Mouse (Mus musculus) neural tube, embryonic 11.5 days (tissue): Measurements from ENCODE around the gene Eef2k. TPM values are rescaled to one million over a fixed set of nuclear protein-coding genes. Genes with fewer than 3 reads are reported as not detected.

ENCODE experiments used
- ATAC-seq: fragments of 200-750 bp; cut with Nextera tagmentation; 2 replicates; pipeline ENCODE4 v1.8.0; 2017; ENCODE audit warnings: moderate number of reproducible peaks, mild to moderate bottlenecking, moderate TSS enrichment, moderate library complexity; ENCODE audit not compliant: insufficient read depth, low FRiP score, low TSS enrichment
- DNase-seq: peaks from one replicate; pipeline ENCODE4 v3.0.0-alpha.2; 2015; ENCODE audit warnings: low spot score
- H3K27ac ChIP-seq: fragments of 300-500 bp; sonication (generic); 2 replicates; pipeline ENCODE4 v1.5.1; 2014; ENCODE audit warnings: low read depth, mild to moderate bottlenecking, low read length
- H3K27me3 ChIP-seq: fragments of 300-500 bp; sonication (generic); 2 replicates; pipeline ENCODE4 v1.6.1; 2014; ENCODE audit warnings: mild to moderate bottlenecking, low read length, mixed read lengths; ENCODE audit not compliant: control insufficient read depth, insufficient read depth
- H3K36me3 ChIP-seq: fragments of 300-500 bp; sonication (generic); 2 replicates; pipeline ENCODE4 v1.6.1; 2014; ENCODE audit warnings: mild to moderate bottlenecking, low read length, moderate library complexity, mixed read lengths; ENCODE audit not compliant: control insufficient read depth, insufficient read depth
- H3K4me1 ChIP-seq: fragments of 300-500 bp; sonication (generic); 2 replicates; pipeline ENCODE4 v1.6.1; 2014; ENCODE audit warnings: low read length, mixed read lengths; ENCODE audit not compliant: control insufficient read depth, insufficient read depth
- H3K4me2 ChIP-seq: fragments of 300-500 bp; sonication (generic); 2 replicates; pipeline ENCODE4 v1.6.1; 2014; ENCODE audit warnings: low read depth, mild to moderate bottlenecking, moderate library complexity
- H3K4me3 ChIP-seq: fragments of 300-500 bp; sonication (generic); 2 replicates; pipeline ENCODE4 v1.5.1; 2014; ENCODE audit warnings: low read depth, low read length
- H3K9ac ChIP-seq: fragments of 300-500 bp; sonication (generic); 2 replicates; pipeline ENCODE4 v1.6.1; 2014; ENCODE audit warnings: mild to moderate bottlenecking, low read length
- H3K9me3 ChIP-seq: fragments of 300-500 bp; sonication (generic); 2 replicates; pipeline ENCODE4 v1.6.1; 2016; ENCODE audit warnings: low read length; ENCODE audit not compliant: control insufficient read depth
- WGBS: fragments of 180-500 bp; shearing (Covaris S2); extraction: QIAGEN DNeasy Blood & Tissue Kit; methylation state at CpG from one replicate; pipeline ENCODE4 v1.1.7; 2014; 5-methylcytosine and 5-hydroxymethylcytosine counted together
- polyA plus RNA-seq: library from polyadenylated mRNA; unstranded; fragments of >200 nt; fragmentation: Nextera tagmentation; extraction: Ambion mirVana; gene quantifications from 2 replicates; pipeline ENCODE4 v1.2.1, GENCODE M21; 2014

The Eef2k gene
- polyA plus RNA-seq, 1 experiment from 2014 or later: 10.3 TPM

GRCm38 (mm10) chr7:120870431-120871008 lies 27.9 kb downstream of the Eef2k start:
- H3K9ac ChIP-seq: no peak overlapping the region
- no peak for ATAC-seq
- no peak for DNase-seq
- H3K4me3 ChIP-seq: no peak overlapping the region
- no peak overlapping the region for H3K4me2 ChIP-seq
- H3K27ac ChIP-seq: no peak overlapping the region
- WGBS: 86% methylated on average over 5 of the region's 5 CpGs
- H3K4me1 ChIP-seq: peaks cover 3% of the 10 kb centered on the region
- H3K27me3 ChIP-seq: no peaks in the 10 kb centered on the region
- no peaks in the 10 kb centered on the region for H3K36me3 ChIP-seq
- no peaks in the 10 kb centered on the region for H3K9me3 ChIP-seq

GRCm38 (mm10) chr7:120873083-120873482 lies 30.5 kb downstream of the Eef2k start:
- Histone ChIP-seq H3K27me3 (no peaks in the 10 kb centered on the region), H3K36me3 (no peaks in the 10 kb centered on the region), H3K27ac (no peak overlapping the region), H3K4me3 (no peak overlapping the region), H3K9ac (no peak overlapping the region), H3K4me2 (no peak overlapping the region), H3K4me1 (no peaks in the 10 kb centered on the region), H3K9me3 (no peaks in the 10 kb centered on the region)
- ATAC-seq (no peak), DNase-seq (no peak)
- 85% methylated on average over 12 of the region's 12 CpGs for WGBS

- 93% methylated on average over 3 of the region's 3 CpGs for WGBS
- Histone ChIP-seq H3K27me3 (no peaks in the 10 kb centered on the region), H3K27ac (no peak overlapping the region), H3K4me1 (no peaks in the 10 kb centered on the region), H3K9ac (no peak overlapping the region), H3K4me2 (no peak overlapping the region), H3K36me3 (no peaks in the 10 kb centered on the region), H3K9me3 (no peaks in the 10 kb centered on the region), H3K4me3 (no peak overlapping the region)
- no peak for ATAC-seq
- no peak for DNase-seq
These were observed 31.4 kb downstream of the Eef2k start for GRCm38 (mm10) chr7:120874021-120874420.

GRCm38 (mm10) chr7:120874764-120875539 lies 32.3 kb downstream of the Eef2k start:
- H3K27ac ChIP-seq: no peak overlapping the region
- no peaks in the 10 kb centered on the region for H3K9me3 ChIP-seq
- H3K36me3 ChIP-seq: no peaks in the 10 kb centered on the region
- whole genome bisulfite sequencing: 85% methylated on average over 7 of the region's 7 CpGs
- no peak for DNase-seq
- H3K27me3 ChIP-seq: no peaks in the 10 kb centered on the region
- no peak overlapping the region for H3K4me2 ChIP-seq
- no peak overlapping the region for H3K9ac ChIP-seq
- no peak overlapping the region for H3K4me3 ChIP-seq
- H3K4me1 ChIP-seq: no peaks in the 10 kb centered on the region
- no peak for ATAC-seq

GRCm38 (mm10) chr7:120875540-120876388 lies 33.1 kb downstream of the Eef2k start:
- Histone ChIP-seq H3K9ac (no peak overlapping the region), H3K4me1 (no peaks in the 10 kb centered on the region), H3K27me3 (no peaks in the 10 kb centered on the region), H3K9me3 (no peaks in the 10 kb centered on the region), H3K4me3 (no peak overlapping the region), H3K27ac (no peak overlapping the region), H3K4me2 (no peak overlapping the region), H3K36me3 (no peaks in the 10 kb centered on the region)
- 65% methylated on average over 3 of the region's 3 CpGs for WGBS
- no peak for ATAC-seq
- no peak for DNase-seq

- Histone ChIP-seq H3K4me2 (no peak overlapping the region), H3K27ac (no peak overlapping the region), H3K4me3 (no peak overlapping the region), H3K27me3 (no peaks in the 10 kb centered on the region), H3K9me3 (no peaks in the 10 kb centered on the region), H3K4me1 (no peaks in the 10 kb centered on the region), H3K9ac (no peak overlapping the region), H3K36me3 (no peaks in the 10 kb centered on the region)
- 83% methylated on average over 6 of the region's 6 CpGs for WGBS
- ATAC-seq: no peak
- DNase-seq: no peak
These were observed 35.6 kb downstream of the Eef2k start for GRCm38 (mm10) chr7:120878271-120878670.

- no peak overlapping the region for H3K4me2 ChIP-seq
- H3K36me3 ChIP-seq: peaks cover 4% of the 10 kb centered on the region; the same call in 1 of the 2 replicates
- H3K27me3 ChIP-seq: no peaks in the 10 kb centered on the region
- DNase-seq (no peak), ATAC-seq (no peak)
- H3K27ac ChIP-seq: no peak overlapping the region
- no peaks in the 10 kb centered on the region for H3K4me1 ChIP-seq
- WGBS: 92% methylated on average over 3 of the region's 3 CpGs
- no peak overlapping the region for H3K9ac ChIP-seq
- no peaks in the 10 kb centered on the region for H3K9me3 ChIP-seq
- H3K4me3 ChIP-seq: no peak overlapping the region
These were observed 37.3 kb downstream of the Eef2k start for GRCm38 (mm10) chr7:120879972-120880371.

- H3K36me3 ChIP-seq: peaks cover 4% of the 10 kb centered on the region; the same call in 1 of the 2 replicates
- H3K4me3 ChIP-seq: no peak overlapping the region
- H3K27ac ChIP-seq: no peak overlapping the region
- no peaks in the 10 kb centered on the region for H3K27me3 ChIP-seq
- H3K4me2 ChIP-seq: no peak overlapping the region
- H3K9me3 ChIP-seq: no peaks in the 10 kb centered on the region
- DNase-seq (no peak), ATAC-seq (no peak)
- H3K4me1 ChIP-seq: no peaks in the 10 kb centered on the region
- 95% methylated on average over 4 of the region's 4 CpGs for WGBS
- no peak overlapping the region for H3K9ac ChIP-seq
These were observed 38.1 kb downstream of the Eef2k start for GRCm38 (mm10) chr7:120880770-120881169.
